Mouse (Mus musculus) T-helper 17 cell (primary cell): ENCODE measurements around the gene Kcnma1.

Source experiments
- in situ Hi-C, 2 experiments: fragments of 300-600 bp; cut with MboI, MseI; formaldehyde crosslinking; loops; 1 replicate in 1 of 2; 2 replicates in 1 of 2; pipeline ENCODE4 v1.15.1; 2025; ENCODE audit warnings: high pct_unique_total_duplicates in 2 of 2

Gene Kcnma1

DNA sequence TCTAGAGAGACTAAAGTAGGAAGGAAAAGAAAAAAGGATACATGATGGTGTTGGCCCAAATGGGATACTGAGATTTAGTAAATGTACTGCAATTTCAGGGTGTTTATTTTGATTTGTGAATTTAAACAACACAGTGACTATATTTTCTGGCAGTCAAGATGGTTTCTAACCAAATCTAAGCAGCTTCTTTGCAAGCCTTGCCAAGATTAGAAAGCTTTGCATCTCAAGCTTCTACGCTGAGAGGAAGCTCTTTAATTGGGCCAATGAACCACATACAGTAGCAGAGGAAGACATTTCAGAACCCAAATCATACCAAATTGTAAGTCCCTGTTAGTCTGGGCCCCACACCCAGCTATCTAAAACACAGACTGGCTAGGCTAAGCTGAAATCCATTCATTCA, 527.6 kb downstream of the Kcnma1 start:
- in situ Hi-C loops = no loop called here

DNA sequence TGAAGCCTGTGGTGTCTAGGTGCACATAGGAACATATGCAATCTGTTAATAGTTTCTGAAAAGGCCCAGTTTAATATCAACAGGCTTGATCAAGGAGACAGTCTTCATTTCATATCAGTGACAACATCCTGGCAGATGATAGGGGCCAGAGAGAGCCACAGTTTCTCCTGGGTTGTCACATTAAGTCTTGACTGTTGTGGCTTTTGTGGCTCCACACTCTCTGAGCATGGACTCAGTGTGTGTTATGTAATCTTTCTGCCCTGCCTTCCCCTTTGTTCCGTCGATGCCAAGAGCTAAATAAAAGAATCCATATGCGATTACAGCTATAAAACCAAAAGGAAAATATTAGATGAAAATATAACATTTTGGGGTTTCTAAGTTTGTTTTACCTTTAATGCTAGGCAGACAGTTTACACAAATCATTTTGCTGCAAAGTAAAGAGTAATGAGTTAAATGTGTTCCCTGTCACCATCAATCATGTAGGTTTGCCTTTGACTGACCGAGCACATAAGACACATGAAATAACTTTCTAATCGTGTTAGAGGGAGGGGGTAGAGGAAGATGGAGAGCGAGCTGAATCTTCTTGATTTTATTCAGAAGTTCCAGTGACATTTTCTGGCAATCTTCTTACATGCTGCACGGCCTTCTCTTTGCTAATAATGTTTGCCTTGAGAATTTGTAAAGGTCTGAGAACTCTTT, 528.3 kb downstream of the Kcnma1 start:
- in situ Hi-C loops = no loop called here

- in situ Hi-C loops = no loop called here
These were observed 539.2 kb downstream of the Kcnma1 start for GRCm38 (mm10) chr14:23475129-23475528.

DNA sequence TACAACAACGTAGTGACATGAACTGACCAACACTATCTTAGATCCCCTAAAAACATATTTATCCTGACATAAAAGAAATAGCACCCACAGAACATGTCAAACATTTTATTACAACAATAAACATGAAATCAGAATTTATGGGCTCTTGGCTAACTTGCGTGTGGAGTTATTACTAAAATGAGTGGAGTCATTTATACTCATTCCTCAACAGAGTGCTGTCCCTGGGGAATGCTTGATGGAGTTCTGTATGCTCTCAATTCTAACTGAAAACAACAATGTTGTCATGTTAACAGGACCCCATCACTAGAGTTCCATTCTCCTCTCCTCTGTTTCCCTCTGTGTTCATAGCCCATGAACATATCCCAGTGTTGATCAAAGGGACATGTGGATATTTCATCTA, 544.2 kb downstream of the Kcnma1 start:
- in situ Hi-C loops = no loop called here

DNA sequence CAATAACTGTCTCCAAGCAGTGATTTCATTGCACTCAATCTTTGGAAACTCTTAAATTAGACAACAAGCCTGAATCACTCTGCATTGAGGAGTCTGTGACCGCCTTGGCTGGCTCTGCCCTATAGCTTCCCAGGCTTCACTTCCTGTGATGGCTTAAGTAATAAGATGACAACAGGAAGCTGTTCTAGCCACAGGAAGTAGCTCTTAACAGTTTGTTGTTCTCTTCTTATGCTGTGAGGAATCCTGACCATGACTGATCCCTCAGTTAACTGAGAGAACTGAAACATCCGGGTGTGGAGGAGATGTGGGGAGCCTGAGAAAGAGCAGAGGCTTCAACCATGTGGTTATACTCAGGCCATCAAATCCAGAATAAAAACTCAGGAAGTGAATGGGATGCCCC, 549.2 kb downstream of the Kcnma1 start:
- in situ Hi-C loops = no loop called here

GRCm38 (mm10) chr14:23458560-23458959, 555.7 kb downstream of the Kcnma1 start:
- in situ Hi-C loops = no loop called here

- in situ Hi-C loops = no loop called here
These were observed 562.6 kb downstream of the Kcnma1 start for GRCm38 (mm10) chr14:23451681-23452080.

DNA sequence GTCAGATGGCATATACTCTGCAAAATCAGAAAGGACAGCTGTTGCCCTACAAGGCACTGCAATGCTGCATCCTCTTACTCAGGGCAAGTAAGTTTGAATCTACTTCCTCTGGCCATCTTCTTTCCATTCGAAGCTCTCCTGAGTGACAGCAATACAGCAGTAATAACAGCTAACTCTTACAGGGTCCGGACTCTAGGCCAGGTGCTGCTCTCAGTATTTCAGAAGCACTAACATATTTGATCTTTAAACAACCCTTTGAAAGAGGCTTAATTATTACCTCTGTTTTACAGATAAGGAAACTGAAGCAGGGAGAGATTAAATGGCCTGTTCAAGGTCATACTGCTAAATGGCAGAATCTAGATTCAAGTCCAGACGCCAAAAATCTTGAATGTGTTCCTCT, 576.8 kb downstream of the Kcnma1 start:
- in situ Hi-C loops = no loop called here

DNA sequence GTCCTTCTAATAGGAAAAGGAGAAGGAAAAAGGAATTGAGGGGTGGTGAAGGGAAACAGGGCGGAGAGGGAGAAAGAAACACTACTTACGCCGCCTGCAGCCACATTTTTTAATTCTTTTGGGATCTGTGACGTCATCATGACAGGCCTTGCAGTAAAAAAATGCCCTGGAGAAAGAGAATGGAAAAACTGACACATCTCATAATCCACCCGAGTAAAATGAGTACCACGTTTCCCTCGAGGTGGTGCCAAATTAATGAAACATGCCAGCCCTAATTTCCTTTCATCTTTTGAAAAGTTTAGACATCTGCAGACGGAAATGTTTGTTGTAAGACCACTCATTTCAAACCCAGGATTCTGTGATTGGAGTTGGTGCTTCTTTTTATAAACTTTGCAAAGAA, 578.4 kb downstream of the Kcnma1 start:
- in situ Hi-C loops = no loop called here

- in situ Hi-C loops = no loop called here
These were observed 584.3 kb downstream of the Kcnma1 start for GRCm38 (mm10) chr14:23430006-23430405.

- in situ Hi-C loops = no loop called here
These were observed 585.2 kb downstream of the Kcnma1 start for GRCm38 (mm10) chr14:23429043-23429442.

GRCm38 (mm10) chr14:23422481-23423040, 591.7 kb downstream of the Kcnma1 start:
- in situ Hi-C loops = no loop called here

GRCm38 (mm10) chr14:23418955-23419354, 595.3 kb downstream of the Kcnma1 start:
- in situ Hi-C loops = no loop called here

GRCm38 (mm10) chr14:23407051-23407450, 607.2 kb downstream of the Kcnma1 start:
- in situ Hi-C loops = loop anchor here (5.0 to 10.0 kb wide), 3 partner anchors 352 to 1440 kb away; no protein-coding TSS in a partner anchor

GRCm38 (mm10) chr14:23400777-23401469, 613.4 kb downstream of the Kcnma1 start:
- in situ Hi-C loops = loop anchor here (10.0 kb wide), 2 partner anchors 346 to 936 kb away; no protein-coding TSS in a partner anchor

DNA sequence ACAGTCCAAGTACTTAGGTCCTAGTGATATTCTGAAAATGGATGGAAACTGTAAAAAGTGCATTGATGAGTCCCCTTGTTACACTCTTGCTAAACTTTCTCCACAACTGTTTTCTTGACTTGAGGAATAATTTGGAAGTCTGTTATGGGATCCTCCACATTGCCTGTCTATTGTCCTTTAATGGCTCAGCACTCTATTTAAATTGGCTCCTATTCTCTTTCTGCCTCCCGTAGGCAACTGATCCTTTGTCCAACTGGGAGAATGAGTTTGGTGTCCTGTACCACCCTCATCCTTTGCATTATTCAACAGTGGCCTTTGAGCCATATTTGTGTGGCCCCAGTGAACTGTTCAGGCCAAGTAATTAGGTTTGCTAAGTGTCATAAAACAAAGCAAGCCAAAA, 616.6 kb downstream of the Kcnma1 start:
- in situ Hi-C loops = loop anchor here in 1 of 2 experiments (25.0 kb wide), 1 partner anchor 1435 kb away; no protein-coding TSS in a partner anchor

- in situ Hi-C loops = loop anchor here in 1 of 2 experiments (25.0 kb wide), 1 partner anchor 1429 kb away; no protein-coding TSS in a partner anchor
These were observed 622.7 kb downstream of the Kcnma1 start for GRCm38 (mm10) chr14:23391566-23391965.

GRCm38 (mm10) chr14:23390768-23391167, 623.5 kb downstream of the Kcnma1 start:
- in situ Hi-C loops = loop anchor here in 1 of 2 experiments (25.0 kb wide), 1 partner anchor 1428 kb away; no protein-coding TSS in a partner anchor

GRCm38 (mm10) chr14:23390161-23390560, 624.1 kb downstream of the Kcnma1 start:
- in situ Hi-C loops = loop anchor here in 1 of 2 experiments (25.0 kb wide), 1 partner anchor 1428 kb away; no protein-coding TSS in a partner anchor

GRCm38 (mm10) chr14:23386786-23387185, 627.5 kb downstream of the Kcnma1 start:
- in situ Hi-C loops = loop anchor here in 1 of 2 experiments (25.0 kb wide), 1 partner anchor 1424 kb away; no protein-coding TSS in a partner anchor

GRCm38 (mm10) chr14:23385776-23386608, 628.3 kb downstream of the Kcnma1 start:
- in situ Hi-C loops = loop anchor here in 1 of 2 experiments (25.0 kb wide), 1 partner anchor 1424 kb away; no protein-coding TSS in a partner anchor
